8 mouse cellular contexts compared by ENCODE assay signal in genomic region chr3:89449541-89449940, GRCm38 (mm10). TPM values are rescaled to one million over a fixed set of nuclear protein-coding genes. Genes with fewer than 3 reads are reported as not detected.
A peak's percentile ranks its signal among the peaks of the same experiment; 100 is the strongest.
DNase-seq lines count a peak whose midpoint lies in the region; ATAC-seq and TF ChIP-seq lines count a peak whose summit lies in the region.

No protein-coding gene starts in this region.

- H3K9ac ChIP-seq in ES-Bruce4 (ENCODE audit: low read depth, poor library complexity, severe bottlenecking), result no peak overlapping the region
- H3K9ac ChIP-seq in heart, embryonic 13.5 days, result peak overlapping the region; percentile 65
- H3K9ac ChIP-seq in kidney, embryonic 15.5 days, result no peak overlapping the region
- H3K9ac ChIP-seq in liver, embryonic 14.5 days (replicated peaks), result 0 out of 2 replicates have a peak overlapping the region, but pooled peaks have one; percentile 20
- no peak overlapping the region for H3K9ac ChIP-seq in neural tube, embryonic 11.5 days (ENCODE audit: low read length)
- no peak overlapping the region for H3K9ac ChIP-seq in stomach, postnatal 0 days (ENCODE audit: low read length)

- no peaks in the 10 kb centered on the region for H3K9me3 ChIP-seq in ES-Bruce4 (replicated peaks; ENCODE audit: control insufficient read depth, insufficient read depth, low read length, poor library complexity, severe bottlenecking)
- H3K9me3 ChIP-seq in forebrain, embryonic 10.5 days, result no peaks in the 10 kb centered on the region
- no peaks in the 10 kb centered on the region for H3K9me3 ChIP-seq in heart, embryonic 13.5 days
- no peaks in the 10 kb centered on the region for H3K9me3 ChIP-seq in kidney, embryonic 15.5 days (replicated peaks)
- no peaks in the 10 kb centered on the region for H3K9me3 ChIP-seq in liver, embryonic 14.5 days (ENCODE audit: control insufficient read depth, low read length)
- no peaks in the 10 kb centered on the region for H3K9me3 ChIP-seq in neural tube, embryonic 11.5 days (ENCODE audit: control insufficient read depth, low read length)
- H3K9me3 ChIP-seq in stomach, postnatal 0 days (ENCODE audit: control insufficient read depth, low read length), result no peaks in the 10 kb centered on the region

- peak overlapping the region; percentile 47 for H3K4me2 ChIP-seq in heart, embryonic 13.5 days
- no peak overlapping the region for H3K4me2 ChIP-seq in kidney, embryonic 15.5 days
- H3K4me2 ChIP-seq in liver, embryonic 14.5 days (ENCODE audit: low read depth), result peak overlapping the region; percentile 54
- H3K4me2 ChIP-seq in neural tube, embryonic 11.5 days (ENCODE audit: low read depth), result no peak overlapping the region
- H3K4me2 ChIP-seq in stomach, postnatal 0 days (replicated peaks; ENCODE audit: low read depth), result no peak overlapping the region

- peak; percentile 77 for DNase-seq in c-Kit-positive CD71-negative TER-119-negative erythroid progenitor cells, embryonic 14.5 days (ENCODE audit: low read depth)
- DNase-seq in forebrain, embryonic 10.5 days (ENCODE audit: extremely low spot score, low spot score), result peak; percentile 55
- DNase-seq in liver, embryonic 14.5 days (ENCODE audit: low read depth in 3 of 3, low spot score in 3 of 3), result peak; percentile 57 to 62 (median 59)
- peak; percentile 74 for DNase-seq in neural tube, embryonic 11.5 days (ENCODE audit: low spot score)
- peak; percentile 81 for DNase-seq in stomach, postnatal 0 days (ENCODE audit: low spot score)

- no peak for TF ChIP-seq POLR2A in ES-Bruce4 (IDR thresholded peaks at IDR 0.05; ENCODE audit: insufficient read depth, low read length)

- peak; percentile 30; the same call in 1 of the 2 replicates for TF ChIP-seq EP300 in ES-Bruce4 (IDR thresholded peaks at IDR 0.05; ENCODE audit: insufficient read depth, low read depth, low read length)
- no peak for TF ChIP-seq EP300 in liver, embryonic 14.5 days (IDR thresholded peaks at IDR 0.05; ENCODE audit: low read depth)
- no peak for TF ChIP-seq EP300 in stomach, postnatal 0 days (optimal IDR thresholded peaks at IDR 0.05)

- H3K4me1 ChIP-seq in ES-Bruce4 (ENCODE audit: control insufficient read depth, insufficient read depth, low read length), result peaks cover 2% of the 10 kb centered on the region
- peaks cover 28% of the 10 kb centered on the region for H3K4me1 ChIP-seq in forebrain, embryonic 10.5 days
- H3K4me1 ChIP-seq in heart, embryonic 13.5 days, result peaks cover 50% of the 10 kb centered on the region
- peaks cover 28% of the 10 kb centered on the region for H3K4me1 ChIP-seq in kidney, embryonic 15.5 days
- H3K4me1 ChIP-seq in liver, embryonic 14.5 days (replicated peaks; ENCODE audit: control insufficient read depth in 2 of 2, insufficient read depth in 2 of 2, low read length in 1 of 2), result peaks cover 2 to 11% of the 10 kb centered on the region in 2 experiments; a peak in 2 of 4 replicates
- H3K4me1 ChIP-seq in neural tube, embryonic 11.5 days (ENCODE audit: control insufficient read depth, insufficient read depth, low read length), result no peaks in the 10 kb centered on the region
- no peaks in the 10 kb centered on the region for H3K4me1 ChIP-seq in stomach, postnatal 0 days (replicated peaks; ENCODE audit: control insufficient read depth, insufficient read depth)

- peak overlapping the region; percentile 35 for H3K4me3 ChIP-seq in ES-Bruce4 (ENCODE audit: low read depth, low read length)
- no peak overlapping the region for H3K4me3 ChIP-seq in forebrain, embryonic 10.5 days
- no peak overlapping the region for H3K4me3 ChIP-seq in heart, embryonic 13.5 days
- no peak overlapping the region for H3K4me3 ChIP-seq in kidney, embryonic 15.5 days (replicated peaks)
- H3K4me3 ChIP-seq in liver, embryonic 14.5 days (ENCODE audit: insufficient read depth in 1 of 2, low read depth in 2 of 2, low read length in 2 of 2), result no peak overlapping the region
- H3K4me3 ChIP-seq in neural tube, embryonic 11.5 days (ENCODE audit: low read depth, low read length), result no peak overlapping the region
- H3K4me3 ChIP-seq in stomach, postnatal 0 days (ENCODE audit: low read depth, low read length), result no peak overlapping the region

- H3K36me3 ChIP-seq in ES-Bruce4 (ENCODE audit: control insufficient read depth, insufficient read depth, low read length, poor library complexity, severe bottlenecking), result no peaks in the 10 kb centered on the region
- peaks cover 36% of the 10 kb centered on the region for H3K36me3 ChIP-seq in forebrain, embryonic 10.5 days (replicated peaks)
- peaks cover 39% of the 10 kb centered on the region for H3K36me3 ChIP-seq in heart, embryonic 13.5 days
- peaks cover 25% of the 10 kb centered on the region for H3K36me3 ChIP-seq in kidney, embryonic 15.5 days
- H3K36me3 ChIP-seq in liver, embryonic 14.5 days (replicated peaks; ENCODE audit: control insufficient read depth, insufficient read depth, low read depth), result no peaks in the 10 kb centered on the region
- H3K36me3 ChIP-seq in neural tube, embryonic 11.5 days (ENCODE audit: control insufficient read depth, insufficient read depth, low read length), result no peaks in the 10 kb centered on the region
- peaks cover 5% of the 10 kb centered on the region; the same call in 1 of the 2 replicates for H3K36me3 ChIP-seq in stomach, postnatal 0 days (ENCODE audit: control insufficient read depth, insufficient read depth, low read length)

- no peaks in the 10 kb centered on the region for H3K27me3 ChIP-seq in ES-Bruce4 (ENCODE audit: control insufficient read depth, insufficient read depth, low read length, poor library complexity, severe bottlenecking)
- H3K27me3 ChIP-seq in forebrain, embryonic 10.5 days (ENCODE audit: poor library complexity, severe bottlenecking), result no peaks in the 10 kb centered on the region
- no peaks in the 10 kb centered on the region for H3K27me3 ChIP-seq in heart, embryonic 13.5 days (replicated peaks)
- H3K27me3 ChIP-seq in kidney, embryonic 15.5 days, result no peaks in the 10 kb centered on the region
- H3K27me3 ChIP-seq in liver, embryonic 14.5 days (ENCODE audit: control insufficient read depth, insufficient read depth, low read length), result no peaks in the 10 kb centered on the region
- no peaks in the 10 kb centered on the region for H3K27me3 ChIP-seq in neural tube, embryonic 11.5 days (ENCODE audit: control insufficient read depth, insufficient read depth, low read length)
- H3K27me3 ChIP-seq in stomach, postnatal 0 days (ENCODE audit: control insufficient read depth, insufficient read depth, low read length), result no peaks in the 10 kb centered on the region

- 50% methylated on average over 7 of the region's 7 CpGs for WGBS in forebrain, embryonic 10.5 days
- 34% methylated on average over 7 of the region's 7 CpGs for WGBS in heart, embryonic 13.5 days
- 49% methylated on average over 7 of the region's 7 CpGs for WGBS in kidney, embryonic 15.5 days
- 10% methylated on average over 7 of the region's 7 CpGs for WGBS in liver, embryonic 14.5 days (ENCODE audit: insufficient replicate concordance)
- WGBS in neural tube, embryonic 11.5 days, result 32% methylated on average over 7 of the region's 7 CpGs
- WGBS in stomach, postnatal 0 days, result 55% methylated on average over 7 of the region's 7 CpGs

- ATAC-seq in heart, embryonic 13.5 days (ENCODE audit: extremely low read depth, insufficient number of reproducible peaks, low FRiP score, low TSS enrichment), result no peak; the same call in 1 of the 2 replicates
- peak; percentile 75 for ATAC-seq in kidney, embryonic 15.5 days (replicated peaks; ENCODE audit: low FRiP score)
- ATAC-seq in liver, embryonic 14.5 days (ENCODE audit: insufficient read depth), result peak; percentile 75
- peak; percentile 75; the same call in 1 of the 2 replicates for ATAC-seq in neural tube, embryonic 11.5 days (ENCODE audit: insufficient read depth, low FRiP score, low TSS enrichment)
- ATAC-seq in stomach, postnatal 0 days (ENCODE audit: low FRiP score, low TSS enrichment), result peak; percentile 67

- no peak overlapping the region for H3K27ac ChIP-seq in ES-Bruce4 (ENCODE audit: insufficient read depth, low read length)
- H3K27ac ChIP-seq in forebrain, embryonic 10.5 days, result peak overlapping the region; percentile 4; the same call in 1 of the 2 replicates
- peak overlapping the region; percentile 93 for H3K27ac ChIP-seq in heart, embryonic 13.5 days (replicated peaks)
- 0 out of 2 replicates have a peak overlapping the region, but pooled peaks have one; percentile 43 for H3K27ac ChIP-seq in kidney, embryonic 15.5 days
- peak overlapping the region; percentile 13 for H3K27ac ChIP-seq in liver, embryonic 14.5 days
- no peak overlapping the region for H3K27ac ChIP-seq in neural tube, embryonic 11.5 days (ENCODE audit: low read depth, low read length)
- 0 out of 2 replicates have a peak overlapping the region, but pooled peaks have one; percentile 18 for H3K27ac ChIP-seq in stomach, postnatal 0 days (replicated peaks)

- TF ChIP-seq CTCF in ES-Bruce4 (IDR thresholded peaks at IDR 0.05; ENCODE audit: low read depth, low read length), result peak; percentile 92
- peak; percentile 92 for TF ChIP-seq CTCF in liver, embryonic 14.5 days (IDR thresholded peaks at IDR 0.05; ENCODE audit: low read depth)
- peak; percentile 82 for TF ChIP-seq CTCF in stomach, postnatal 0 days (IDR thresholded peaks at IDR 0.05; ENCODE audit: low read depth)

RNA-seq across cellular contexts. Expression of gene Pmvk, which starts 4.8 kb away (rescaled TPM):
- polyA plus RNA-seq in ES-Bruce4 (2011; ENCODE audit: insufficient read depth, insufficient read length, low read depth, missing spikeins), result 48.3 and 51.9 TPM in 2 replicates
- 72.0 and 75.3 TPM in 2 replicates for polyA plus RNA-seq in forebrain, embryonic 10.5 days (2016; fragmentation: Nextera tagmentation; extraction: Ambion mirVana)
- polyA plus RNA-seq in heart, embryonic 13.5 days (2015; fragmentation: Nextera tagmentation; extraction: Ambion mirVana), result 47.6 and 58.3 TPM in 2 replicates
- polyA plus RNA-seq in kidney, embryonic 15.5 days (2015; fragmentation: Nextera tagmentation; extraction: Ambion mirVana), result 52.6 and 59.1 TPM in 2 replicates
- 23.4 and 32.2 TPM in 2 replicates for polyA plus RNA-seq in liver, embryonic 14.5 days (2012; rRNA removed)
- 32.1 and 36.5 TPM in 2 replicates for polyA plus RNA-seq in liver, embryonic 14.5 days (2014; fragmentation: Nextera tagmentation; extraction: Ambion mirVana)
- polyA plus RNA-seq in neural tube, embryonic 11.5 days (2014; fragmentation: Nextera tagmentation; extraction: Ambion mirVana), result 71.8 and 74.5 TPM in 2 replicates
- 49.7 and 55.0 TPM in 2 replicates for polyA plus RNA-seq in stomach, postnatal 0 days (2015; fragmentation: Nextera tagmentation; extraction: Ambion mirVana)

RNA-seq across cellular contexts. Expression of gene Pbxip1, which starts 13.0 kb away (rescaled TPM):
- 12.2 and 13.6 TPM in 2 replicates for polyA plus RNA-seq in ES-Bruce4 (2011; ENCODE audit: insufficient read depth, insufficient read length, low read depth, missing spikeins)
- polyA plus RNA-seq in forebrain, embryonic 10.5 days (2016; fragmentation: Nextera tagmentation; extraction: Ambion mirVana), result 16.4 and 16.6 TPM in 2 replicates
- 61.3 and 64.1 TPM in 2 replicates for polyA plus RNA-seq in heart, embryonic 13.5 days (2015; fragmentation: Nextera tagmentation; extraction: Ambion mirVana)
- 39.6 and 39.7 TPM in 2 replicates for polyA plus RNA-seq in kidney, embryonic 15.5 days (2015; fragmentation: Nextera tagmentation; extraction: Ambion mirVana)
- 2.2 and 3.1 TPM in 2 replicates for polyA plus RNA-seq in liver, embryonic 14.5 days (2012; rRNA removed)
- polyA plus RNA-seq in liver, embryonic 14.5 days (2014; fragmentation: Nextera tagmentation; extraction: Ambion mirVana), result 2.8 and 3.3 TPM in 2 replicates
- 8.6 and 9.1 TPM in 2 replicates for polyA plus RNA-seq in neural tube, embryonic 11.5 days (2014; fragmentation: Nextera tagmentation; extraction: Ambion mirVana)
- polyA plus RNA-seq in stomach, postnatal 0 days (2015; fragmentation: Nextera tagmentation; extraction: Ambion mirVana), result 48.4 and 48.6 TPM in 2 replicates

RNA-seq across cellular contexts. Expression of gene Pygo2, which starts 19.5 kb away (rescaled TPM):
- polyA plus RNA-seq in ES-Bruce4 (2011; ENCODE audit: insufficient read depth, insufficient read length, low read depth, missing spikeins), result 41.7 and 43.3 TPM in 2 replicates
- polyA plus RNA-seq in forebrain, embryonic 10.5 days (2016; fragmentation: Nextera tagmentation; extraction: Ambion mirVana), result 34.9 and 40.9 TPM in 2 replicates
- 24.3 and 24.8 TPM in 2 replicates for polyA plus RNA-seq in heart, embryonic 13.5 days (2015; fragmentation: Nextera tagmentation; extraction: Ambion mirVana)
- polyA plus RNA-seq in kidney, embryonic 15.5 days (2015; fragmentation: Nextera tagmentation; extraction: Ambion mirVana), result 38.3 and 43.5 TPM in 2 replicates
- 12.9 and 15.2 TPM in 2 replicates for polyA plus RNA-seq in liver, embryonic 14.5 days (2012; rRNA removed)
- 8.4 and 10.7 TPM in 2 replicates for polyA plus RNA-seq in liver, embryonic 14.5 days (2014; fragmentation: Nextera tagmentation; extraction: Ambion mirVana)
- 55.7 and 59.8 TPM in 2 replicates for polyA plus RNA-seq in neural tube, embryonic 11.5 days (2014; fragmentation: Nextera tagmentation; extraction: Ambion mirVana)
- 18.0 and 21.3 TPM in 2 replicates for polyA plus RNA-seq in stomach, postnatal 0 days (2015; fragmentation: Nextera tagmentation; extraction: Ambion mirVana)

RNA-seq across cellular contexts. Expression of gene Shc1, which starts 31.3 kb away (rescaled TPM):
- polyA plus RNA-seq in ES-Bruce4 (2011; ENCODE audit: insufficient read depth, insufficient read length, low read depth, missing spikeins), result 87.4 and 88.9 TPM in 2 replicates
- 49.4 and 53.2 TPM in 2 replicates for polyA plus RNA-seq in forebrain, embryonic 10.5 days (2016; fragmentation: Nextera tagmentation; extraction: Ambion mirVana)
- polyA plus RNA-seq in heart, embryonic 13.5 days (2015; fragmentation: Nextera tagmentation; extraction: Ambion mirVana), result 63.4 and 66.1 TPM in 2 replicates
- 97.1 and 105 TPM in 2 replicates for polyA plus RNA-seq in kidney, embryonic 15.5 days (2015; fragmentation: Nextera tagmentation; extraction: Ambion mirVana)
- polyA plus RNA-seq in liver, embryonic 14.5 days (2012; rRNA removed), result 36.9 and 38.8 TPM in 2 replicates
- polyA plus RNA-seq in liver, embryonic 14.5 days (2014; fragmentation: Nextera tagmentation; extraction: Ambion mirVana), result 27.5 and 30.6 TPM in 2 replicates
- polyA plus RNA-seq in neural tube, embryonic 11.5 days (2014; fragmentation: Nextera tagmentation; extraction: Ambion mirVana), result 43.9 and 48.0 TPM in 2 replicates
- 42.6 and 49.0 TPM in 2 replicates for polyA plus RNA-seq in stomach, postnatal 0 days (2015; fragmentation: Nextera tagmentation; extraction: Ambion mirVana)

RNA-seq across cellular contexts. Expression of gene Cks1b, which starts 31.4 kb away (rescaled TPM):
- 290 and 304 TPM in 2 replicates for polyA plus RNA-seq in ES-Bruce4 (2011; ENCODE audit: insufficient read depth, insufficient read length, low read depth, missing spikeins)
- polyA plus RNA-seq in forebrain, embryonic 10.5 days (2016; fragmentation: Nextera tagmentation; extraction: Ambion mirVana), result 681 and 720 TPM in 2 replicates
- polyA plus RNA-seq in heart, embryonic 13.5 days (2015; fragmentation: Nextera tagmentation; extraction: Ambion mirVana), result 339 and 400 TPM in 2 replicates
- 518 and 559 TPM in 2 replicates for polyA plus RNA-seq in kidney, embryonic 15.5 days (2015; fragmentation: Nextera tagmentation; extraction: Ambion mirVana)
- polyA plus RNA-seq in liver, embryonic 14.5 days (2012; rRNA removed), result 133 and 172 TPM in 2 replicates
- 288 and 295 TPM in 2 replicates for polyA plus RNA-seq in liver, embryonic 14.5 days (2014; fragmentation: Nextera tagmentation; extraction: Ambion mirVana)
- 432 and 463 TPM in 2 replicates for polyA plus RNA-seq in neural tube, embryonic 11.5 days (2014; fragmentation: Nextera tagmentation; extraction: Ambion mirVana)
- polyA plus RNA-seq in stomach, postnatal 0 days (2015; fragmentation: Nextera tagmentation; extraction: Ambion mirVana), result 158 and 179 TPM in 2 replicates

Comparison
In these comparisons a context has a peak if more than half of its experiments do, and no peak if none do; other contexts are left out.
1. H3K27ac ChIP-seq: peak in forebrain, embryonic 10.5 days (single experiment), heart, embryonic 13.5 days (single experiment), kidney, embryonic 15.5 days (single experiment), liver, embryonic 14.5 days (single experiment) and stomach, postnatal 0 days (single experiment); none in ES-Bruce4 (single experiment) and neural tube, embryonic 11.5 days (single experiment).
2. H3K9ac ChIP-seq: peak in heart, embryonic 13.5 days (single experiment) and liver, embryonic 14.5 days (single experiment); none in ES-Bruce4 (single experiment), kidney, embryonic 15.5 days (single experiment), neural tube, embryonic 11.5 days (single experiment) and stomach, postnatal 0 days (single experiment).
3. H3K4me2 ChIP-seq: peak in heart, embryonic 13.5 days (single experiment) and liver, embryonic 14.5 days (single experiment); none in kidney, embryonic 15.5 days (single experiment), neural tube, embryonic 11.5 days (single experiment) and stomach, postnatal 0 days (single experiment).
4. Peak in every context shown above with its lines, with median percentiles within 50 percentile points of each other: CTCF ChIP-seq and DNase-seq.